Mouse (Mus musculus) C2C12 (cell line): ENCODE measurements around the gene Muc15.

Source experiments
- CEBPB ChIP-seq: IDR thresholded peaks from one replicate; pipeline ENCODE4 v1.6.1; 2011; ENCODE audit warnings: low read depth, mild to moderate bottlenecking, control low read depth, moderate library complexity
- CTCF ChIP-seq: IDR thresholded peaks from one replicate; pipeline ENCODE4 v1.5.1; 2011; ENCODE audit not compliant: control insufficient read depth, insufficient read depth, insufficient read length
- FOSL1 ChIP-seq: IDR thresholded peaks from one replicate; pipeline ENCODE4 v1.8.0; 2011; ENCODE audit warnings: mild to moderate bottlenecking, low read length; ENCODE audit not compliant: poor library complexity, insufficient read depth, severe bottlenecking
- MAX ChIP-seq: IDR thresholded peaks from one replicate; pipeline ENCODE4 v1.6.1; 2011; ENCODE audit warnings: mild to moderate bottlenecking, control low read depth
- MYOD1 ChIP-seq: IDR thresholded peaks from one replicate; pipeline ENCODE4 v1.6.1; 2011; ENCODE audit warnings: low read depth; ENCODE audit not compliant: control insufficient read depth, insufficient read length
- MYOG ChIP-seq: IDR thresholded peaks from one replicate; pipeline ENCODE4 v1.6.1; 2011; ENCODE audit not compliant: control insufficient read depth, insufficient read length; ENCODE audit errors: extremely low read depth
- USF1 ChIP-seq: IDR thresholded peaks from one replicate; pipeline ENCODE4 v1.6.1; 2011; ENCODE audit warnings: low read depth, mild to moderate bottlenecking, control low read depth, moderate library complexity

DNA sequence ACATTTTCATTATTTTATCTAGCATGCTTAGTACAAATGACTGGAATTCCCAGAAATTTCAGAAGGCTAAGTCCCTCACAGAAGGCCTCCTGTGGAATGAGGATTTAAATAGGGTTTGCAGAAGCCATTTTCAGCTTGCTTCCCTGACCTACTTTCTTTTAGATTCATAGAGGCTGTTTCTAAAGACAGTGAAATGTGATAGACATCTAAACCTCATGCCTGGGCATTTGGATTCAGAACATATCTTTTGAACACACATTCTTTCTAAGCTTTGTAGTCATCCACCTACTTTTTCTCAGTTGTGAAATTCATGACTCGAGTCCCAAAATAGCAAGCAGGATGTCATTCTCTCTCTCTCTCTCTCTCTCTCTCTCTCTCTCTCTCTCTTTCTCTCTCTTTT, 1.1 kb downstream of the Muc15 start:
- TF ChIP-seq FOSL1 (no peak), CTCF (no peak), CEBPB (no peak), MAX (no peak), MYOG (no peak), USF1 (no peak), MYOD1 (no peak)
